Mouse (Mus musculus) spleen, postnatal 14 days (tissue): ENCODE measurements around the gene Mcmbp.
A peak's percentile ranks its signal among the peaks of the same experiment; 100 is the strongest.

Experiments
- DNase-seq, 2 experiments: peaks; one replicate each; pipeline ENCODE4 v3.0.0; 2021 to 2022; ENCODE audit warnings: low spot score in 2 of 2

The Mcmbp gene

DNA sequence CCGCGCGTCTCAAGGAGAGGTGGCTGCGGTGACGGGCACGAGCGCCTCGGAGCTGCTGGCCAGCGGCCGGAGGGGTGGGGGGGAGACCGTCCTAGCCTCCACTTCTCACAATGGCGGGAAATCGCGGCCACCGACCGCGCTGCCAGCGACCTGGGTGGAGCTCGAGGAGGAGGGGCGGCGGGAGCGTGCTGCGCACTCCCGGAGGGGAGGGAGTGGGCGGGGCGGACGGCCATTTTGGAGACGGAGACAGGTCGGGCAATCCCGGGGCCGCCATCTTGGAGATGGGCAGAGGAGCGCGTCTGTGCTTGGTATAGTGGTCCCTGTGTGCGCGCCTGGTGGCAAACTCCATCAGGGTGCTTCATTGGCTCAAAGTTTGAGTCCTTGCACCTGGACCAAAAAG lies at the start of gene Mcmbp:
TSS of gene Mcmbp (minus strand) at position 162 of the 400 bp plus-strand sequence.
- DNase-seq = peak; percentile 94 to 95

DNA sequence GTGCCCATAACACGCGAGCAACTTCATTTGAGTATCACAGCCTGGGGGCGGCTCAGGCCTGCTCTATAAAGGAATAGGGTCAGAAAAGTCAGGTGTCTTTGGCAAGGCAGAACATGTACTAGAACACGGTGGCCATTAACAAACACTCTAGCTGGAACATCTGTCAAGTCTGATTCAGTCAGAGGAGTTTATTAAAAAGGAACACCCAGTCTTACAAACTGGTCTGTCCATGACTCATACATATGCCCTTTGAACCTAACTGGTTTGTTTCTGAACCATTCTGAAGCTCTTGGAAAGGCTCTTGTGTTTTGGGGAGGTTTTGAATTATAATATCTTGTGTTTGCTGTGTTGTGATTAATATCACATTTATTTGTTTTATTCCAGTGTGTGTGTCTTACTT lies 49.8 kb upstream of the Mcmbp start:
- no peak for DNase-seq

GRCm38 (mm10) chr7:128781846-128782245 lies 41.6 kb upstream of the Mcmbp start:
- no peak for DNase-seq

DNA sequence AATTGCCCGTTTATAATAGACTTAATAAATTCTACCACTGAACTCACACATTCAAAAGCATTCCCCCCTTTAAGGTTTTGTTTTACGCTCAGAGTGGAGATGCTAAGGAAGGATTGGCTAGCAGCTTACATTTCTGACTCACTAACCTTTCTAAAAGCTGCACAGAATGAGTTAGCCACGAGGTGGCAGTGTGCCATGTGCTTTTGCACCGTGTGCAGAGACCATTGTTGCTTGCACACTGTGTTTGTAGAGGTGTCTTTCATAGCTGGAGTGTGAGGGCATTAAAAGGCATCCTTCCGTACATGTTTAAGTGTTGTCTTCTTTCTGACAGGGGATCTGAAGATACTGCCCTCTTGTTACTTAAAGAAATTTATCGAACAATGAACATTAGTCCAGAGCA lies 39.0 kb upstream of the Mcmbp start:
- peak in 1 of 2 experiments; percentile 7 for DNase-seq

DNA sequence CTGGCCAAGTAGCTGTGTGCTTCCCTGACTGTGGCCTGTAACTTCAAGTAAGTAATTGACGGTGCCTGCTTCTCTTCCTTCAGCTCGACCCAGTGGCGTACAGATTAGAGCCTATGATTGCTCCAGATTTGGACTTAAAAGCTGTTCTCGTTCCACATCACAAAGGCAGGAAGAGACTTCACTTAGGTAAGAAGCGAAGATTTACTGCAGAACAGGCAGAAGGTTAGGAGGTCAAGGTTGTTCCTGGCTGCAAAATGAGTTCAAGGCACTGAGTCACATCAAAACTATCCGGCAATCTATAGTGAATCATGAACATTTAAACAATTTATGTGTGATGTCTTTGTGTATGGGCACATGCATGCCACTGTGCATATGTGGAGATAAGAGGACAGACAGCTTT lies 36.9 kb upstream of the Mcmbp start:
- no peak for DNase-seq

GRCm38 (mm10) chr7:128766696-128767095 lies 26.4 kb upstream of the Mcmbp start:
- DNase-seq = no peak

DNA sequence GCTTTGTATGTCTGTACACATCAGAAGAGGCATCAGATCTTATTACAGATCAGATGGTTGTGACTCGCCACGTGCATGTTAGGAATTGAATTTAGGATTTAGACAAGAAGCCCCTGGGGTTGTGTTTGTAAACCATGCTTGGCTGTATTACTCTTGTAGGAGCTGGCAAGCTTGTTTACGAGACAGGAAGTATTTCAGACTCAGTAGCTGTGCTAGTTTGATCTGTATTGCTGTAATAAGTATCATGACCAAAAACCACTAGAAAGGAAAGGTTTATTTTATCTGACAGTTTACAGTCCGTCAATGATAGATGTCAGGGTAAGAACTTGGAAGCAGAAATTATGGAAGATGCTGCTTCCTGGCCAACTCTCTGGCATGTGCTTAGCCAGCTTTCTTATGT lies 18.7 kb upstream of the Mcmbp start:
- no peak for DNase-seq

- DNase-seq = no peak
Measured at GRCm38 (mm10) chr7:128755396-128755795, 15.1 kb upstream of the Mcmbp start.

- no peak for DNase-seq
Measured at GRCm38 (mm10) chr7:128752012-128752411, 11.7 kb upstream of the Mcmbp start.

GRCm38 (mm10) chr7:128750296-128750695 lies 10.0 kb upstream of the Mcmbp start:
- DNase-seq = no peak

GRCm38 (mm10) chr7:128748758-128749157 lies 8.5 kb upstream of the Mcmbp start:
- DNase-seq = peak; percentile 37 to 45

- DNase-seq = no peak
Measured at GRCm38 (mm10) chr7:128746151-128746550, 5.9 kb upstream of the Mcmbp start.

GRCm38 (mm10) chr7:128744684-128745485 lies 4.6 kb upstream of the Mcmbp start, which contains the start of gene Sec23ip:
Sec23ip (plus strand) TSS chr7:128744943.
- DNase-seq = peak; percentile 89 to 94

GRCm38 (mm10) chr7:128743898-128744297 lies 3.6 kb upstream of the Mcmbp start:
- DNase-seq = no peak

GRCm38 (mm10) chr7:128739462-128740277 lies 625 bp downstream of the Mcmbp start:
- peak; percentile 24 to 43 for DNase-seq

GRCm38 (mm10) chr7:128739116-128739461 lies 1.2 kb downstream of the Mcmbp start:
- no peak for DNase-seq

DNA sequence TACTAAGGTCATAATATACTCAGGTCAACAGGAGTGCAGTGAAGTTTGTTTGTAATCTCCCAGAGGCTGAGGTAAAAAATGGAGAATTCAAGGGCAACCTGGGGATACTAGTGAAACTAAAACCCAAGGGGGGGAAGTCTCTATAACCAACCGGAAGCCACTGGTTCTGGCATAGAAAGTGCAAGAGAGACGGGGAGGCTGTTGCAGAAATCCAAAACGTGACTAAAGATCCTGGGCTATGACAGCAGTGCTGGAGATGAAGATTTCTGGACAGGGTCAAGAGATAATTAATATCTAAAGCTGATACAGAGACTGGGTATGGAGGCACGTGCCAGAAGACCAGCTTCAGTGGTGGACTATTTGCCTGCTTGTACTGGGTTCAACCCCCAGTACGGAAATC lies 2.3 kb downstream of the Mcmbp start:
- DNase-seq = no peak

- DNase-seq = no peak
Measured at GRCm38 (mm10) chr7:128731585-128731984, 8.7 kb downstream of the Mcmbp start.

GRCm38 (mm10) chr7:128728738-128729137 lies 11.6 kb downstream of the Mcmbp start:
- no peak for DNase-seq

DNA sequence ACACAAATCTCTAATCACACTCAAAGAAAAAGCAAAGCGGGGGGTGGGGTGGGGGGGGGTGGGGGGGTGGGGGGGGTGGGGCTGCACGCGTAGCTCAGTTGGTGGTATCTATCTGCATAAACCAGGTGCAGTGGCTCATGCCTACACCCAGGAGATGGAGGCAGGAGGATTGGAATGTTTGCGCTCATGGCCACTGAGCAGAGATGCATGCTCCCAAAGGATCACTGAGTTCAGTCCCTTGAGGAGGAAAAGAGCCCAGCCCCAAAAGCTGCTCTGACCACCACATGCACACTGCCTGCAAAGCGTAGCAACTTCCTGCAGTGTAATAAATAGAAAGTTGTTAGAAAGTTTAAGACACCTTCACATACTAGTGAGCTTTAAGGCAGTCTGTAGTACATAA lies 12.6 kb downstream of the Mcmbp start:
- DNase-seq = no peak

DNA sequence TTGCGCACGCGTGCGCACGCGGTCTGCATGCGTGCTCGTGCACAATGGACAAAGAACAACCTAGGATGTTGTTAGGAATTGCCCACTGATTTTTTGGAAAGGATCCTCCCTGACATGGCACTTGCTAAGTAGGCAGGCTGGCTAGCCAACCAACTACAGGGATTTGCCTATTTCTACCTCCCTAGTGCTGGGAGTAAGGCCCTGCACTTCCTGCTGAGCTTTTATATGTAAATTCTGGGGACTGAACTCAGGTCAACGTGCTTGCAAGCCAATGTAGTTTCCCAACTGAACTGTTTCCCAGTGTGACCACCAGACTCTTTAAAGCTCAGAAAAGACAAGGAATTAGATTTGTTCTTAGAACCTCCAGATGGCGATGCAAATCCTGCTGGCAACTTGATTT lies 13.3 kb downstream of the Mcmbp start:
- no peak for DNase-seq

DNA sequence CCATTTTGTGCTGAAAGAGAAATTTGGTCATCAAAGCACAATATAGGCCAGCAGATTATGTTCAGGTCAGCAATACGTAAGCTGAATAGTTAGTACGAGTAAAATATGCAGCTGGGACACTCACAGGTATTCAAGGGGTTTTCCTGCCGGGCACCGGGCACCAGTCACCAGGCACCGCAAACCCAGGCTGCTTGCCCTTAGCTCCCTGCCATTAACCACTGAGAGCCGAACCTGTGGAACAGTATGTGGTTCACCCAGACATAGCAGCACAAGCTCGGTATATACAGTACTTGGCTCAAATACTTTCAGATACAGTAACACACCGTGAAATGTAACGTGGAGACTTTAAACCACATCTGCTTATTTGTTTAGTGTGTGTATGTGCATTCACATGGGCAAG lies 15.1 kb downstream of the Mcmbp start:
- DNase-seq = no peak

- peak in 1 of 2 experiments; percentile 34 for DNase-seq
Measured at GRCm38 (mm10) chr7:128724761-128725160, 15.5 kb downstream of the Mcmbp start.
